In the genomic region with DNA sequence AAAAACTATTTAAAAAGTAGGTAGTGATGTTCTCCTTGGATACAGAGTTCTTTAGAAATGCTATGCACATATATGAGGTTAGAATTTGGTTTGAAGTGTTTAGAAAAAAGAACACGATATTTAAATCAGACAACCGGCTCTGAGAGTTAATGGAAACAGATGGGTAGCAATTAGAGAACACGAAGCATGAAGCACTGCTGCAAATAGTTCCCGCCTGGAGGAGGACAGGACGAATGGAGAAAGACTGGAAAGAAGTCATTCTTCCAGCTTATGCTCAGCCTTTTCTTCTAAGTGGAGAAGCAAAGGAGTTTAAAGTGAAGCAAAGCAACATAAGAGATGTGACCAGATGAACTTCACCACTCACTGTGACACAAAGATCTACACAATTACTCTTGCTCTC, we compare ENCODE assay signal across 19 mouse cellular contexts.
"Had no signal": no experiment of that assay in that cellular context is flagged by ENCODE, and none has a peak within 500 bp of the region (broad histone marks: within the 10 kb centered on the region; RNA-seq: fewer than 3 reads in every experiment).

No protein-coding gene starts in this region.

- H3K27ac ChIP-seq: liver, embryonic 13.5 days; midbrain, embryonic 15.5 days; neural tube, embryonic 13.5 days; stomach, embryonic 15.5 days had no signal

- DNase-seq: kidney, adult 18-20 months; kidney, adult 9 months; kidney, postnatal 14 days; liver, embryonic 13.5 days; lung, adult 2 months; lung, postnatal 14 days; lung, postnatal 4 days; retina, postnatal 1 day; right cerebral cortex, postnatal 14 days; right cerebral cortex, postnatal 4 days; thymus, adult 2 months; thymus, postnatal 14 days; thymus, postnatal 4 days had no signal

- H3K4me3 ChIP-seq: liver, embryonic 13.5 days; midbrain, embryonic 15.5 days; myocyte; neural tube, embryonic 13.5 days; stomach, embryonic 15.5 days had no signal

- H3K9ac ChIP-seq: liver, embryonic 13.5 days; midbrain, embryonic 15.5 days; neural tube, embryonic 13.5 days; stomach, embryonic 15.5 days had no signal

- H3K36me3 ChIP-seq: liver, embryonic 13.5 days; midbrain, embryonic 15.5 days; neural tube, embryonic 13.5 days; stomach, embryonic 15.5 days had no signal

- H3K9me3 ChIP-seq: liver, embryonic 13.5 days; midbrain, embryonic 15.5 days; neural tube, embryonic 13.5 days; stomach, embryonic 15.5 days had no signal

- H3K4me2 ChIP-seq: liver, embryonic 13.5 days; midbrain, embryonic 11.5 days; midbrain, embryonic 15.5 days; neural tube, embryonic 13.5 days; stomach, embryonic 15.5 days had no signal

- ATAC-seq: intestine, embryonic 16.5 days; midbrain, embryonic 15.5 days had no signal

- H3K27me3 ChIP-seq: liver, embryonic 13.5 days; midbrain, embryonic 15.5 days; neural tube, embryonic 13.5 days; stomach, embryonic 15.5 days had no signal

- H3K4me1 ChIP-seq: liver, embryonic 13.5 days; midbrain, embryonic 15.5 days; neural tube, embryonic 13.5 days; stomach, embryonic 15.5 days had no signal
